ENCODE assay signal across 8 mouse cellular contexts in the genomic region with DNA sequence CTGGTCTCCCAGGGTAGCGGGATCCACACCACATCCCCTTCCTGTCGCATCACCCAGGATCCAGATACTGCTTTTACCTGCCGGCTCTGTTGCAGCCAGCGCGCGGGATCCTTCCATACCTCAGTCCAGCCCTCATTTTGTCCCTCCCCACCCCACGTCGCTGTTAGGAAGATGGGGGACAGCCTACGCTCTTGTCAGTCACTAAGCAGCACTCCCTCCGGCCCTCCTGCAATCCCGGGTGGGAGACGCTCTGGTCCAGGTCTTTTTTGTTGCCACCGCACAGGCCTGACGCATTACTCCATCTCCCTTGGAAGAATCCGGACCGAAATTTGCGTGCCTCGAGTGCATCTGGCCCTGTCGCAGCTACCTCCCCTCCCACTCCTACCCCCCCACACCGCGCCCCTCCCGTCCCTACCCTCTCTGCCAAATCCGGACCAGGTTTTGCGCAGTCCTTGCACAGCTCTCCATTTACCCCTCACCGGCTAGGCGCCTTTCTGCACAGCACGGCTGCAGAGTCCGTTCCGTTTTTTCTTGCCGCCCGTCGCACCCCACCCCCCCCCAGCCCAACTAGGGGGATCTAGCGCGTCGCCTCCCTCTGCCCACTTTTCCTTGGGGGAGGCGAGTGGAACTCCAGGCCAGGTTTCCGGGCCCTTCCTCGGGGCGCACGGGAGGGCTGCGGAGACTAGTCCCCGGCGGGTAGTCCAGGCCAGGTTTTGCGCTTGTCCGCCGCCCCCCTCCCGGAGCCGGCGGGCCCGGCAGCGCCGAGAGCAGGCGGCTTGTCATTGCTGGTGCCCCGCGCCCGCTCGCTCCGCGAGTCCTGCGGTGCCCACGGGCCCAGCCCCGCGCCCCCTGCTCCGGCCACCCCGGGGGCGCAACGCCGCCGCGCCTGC. TPM values are rescaled to one million over a fixed set of nuclear protein-coding genes. Genes with fewer than 3 reads are reported as not detected.
DNase-seq lines count a peak whose midpoint lies in the region; ATAC-seq lines count a peak whose summit lies in the region.

A gene (plus strand): TSS at position 743 of the 890 bp plus-strand sequence.

- H3K9me3 ChIP-seq in embryonic facial prominence, embryonic 14.5 days (ENCODE audit: control insufficient read depth, low read length), result no peaks in the 10 kb centered on the region
- H3K9me3 ChIP-seq in limb, embryonic 13.5 days, result no peaks in the 10 kb centered on the region
- no peaks in the 10 kb centered on the region for H3K9me3 ChIP-seq in midbrain, embryonic 16.5 days (replicated peaks; ENCODE audit: control insufficient read depth, low read length, poor library complexity, severe bottlenecking)

- H3K4me2 ChIP-seq in embryonic facial prominence, embryonic 14.5 days (ENCODE audit: low read depth, low read length), result peak within 1 kb of the TSS; percentile 82
- peak within 1 kb of the TSS; percentile 83 for H3K4me2 ChIP-seq in limb, embryonic 13.5 days (replicated peaks)
- peak within 1 kb of the TSS; percentile 93 for H3K4me2 ChIP-seq in midbrain, embryonic 16.5 days (ENCODE audit: low read length)

- ATAC-seq in embryonic facial prominence, embryonic 14.5 days (ENCODE audit: low read depth), result peak; percentile 92
- peak; percentile 91 for ATAC-seq in limb, embryonic 13.5 days (ENCODE audit: low FRiP score, low read depth)
- ATAC-seq in midbrain, embryonic 16.5 days, result peak; percentile 92

- peak; percentile 93 for DNase-seq in A20 (ENCODE audit: low read depth, low spot score)
- peak; percentile 82 to 84 for DNase-seq in adrenal gland, postnatal 4 days (ENCODE audit: low spot score in 2 of 2)
- peak; percentile 99 for DNase-seq in embryonic facial prominence, embryonic 14.5 days (ENCODE audit: low spot score)
- DNase-seq in heart, adult 9 months (ENCODE audit: low spot score in 2 of 2), result peak; percentile 85 to 86
- peak; percentile 86 for DNase-seq in kidney, adult 9 months
- DNase-seq in spleen, postnatal 10 days (ENCODE audit: low spot score in 2 of 2), result peak; percentile 74 to 82

- peak within 1 kb of the TSS; percentile 90 for H3K4me3 ChIP-seq in embryonic facial prominence, embryonic 14.5 days (ENCODE audit: low read depth, low read length)
- peak within 1 kb of the TSS; percentile 99 for H3K4me3 ChIP-seq in limb, embryonic 13.5 days
- peak within 1 kb of the TSS; percentile 98 for H3K4me3 ChIP-seq in midbrain, embryonic 16.5 days (ENCODE audit: low read depth, low read length)

- peaks cover 6% of the 10 kb centered on the region; the same call in 1 of the 2 replicates for H3K27me3 ChIP-seq in embryonic facial prominence, embryonic 14.5 days (replicated peaks; ENCODE audit: control insufficient read depth, insufficient read depth, low read length)
- peaks cover 14% of the 10 kb centered on the region for H3K27me3 ChIP-seq in limb, embryonic 13.5 days
- no peaks in the 10 kb centered on the region for H3K27me3 ChIP-seq in midbrain, embryonic 16.5 days (ENCODE audit: control insufficient read depth, insufficient read depth, low read depth, low read length)

- peak within 1 kb of the TSS; percentile 98 for H3K27ac ChIP-seq in embryonic facial prominence, embryonic 14.5 days (replicated peaks; ENCODE audit: low read depth, low read length)
- peak within 1 kb of the TSS; percentile 99 for H3K27ac ChIP-seq in limb, embryonic 13.5 days
- peak within 1 kb of the TSS; percentile 99 for H3K27ac ChIP-seq in midbrain, embryonic 16.5 days (ENCODE audit: low read length)

- H3K9ac ChIP-seq in embryonic facial prominence, embryonic 14.5 days (ENCODE audit: low read depth, low read length), result peak within 1 kb of the TSS; percentile 82
- peak within 1 kb of the TSS; percentile 94 for H3K9ac ChIP-seq in limb, embryonic 13.5 days
- H3K9ac ChIP-seq in midbrain, embryonic 16.5 days (ENCODE audit: low read depth, low read length), result peak within 1 kb of the TSS; percentile 98

- H3K36me3 ChIP-seq in embryonic facial prominence, embryonic 14.5 days (ENCODE audit: control insufficient read depth, insufficient read depth, low read length), result no peaks in the 10 kb centered on the region
- H3K36me3 ChIP-seq in limb, embryonic 13.5 days, result no peaks in the 10 kb centered on the region
- H3K36me3 ChIP-seq in midbrain, embryonic 16.5 days (ENCODE audit: control insufficient read depth, insufficient read depth, low read length), result no peaks in the 10 kb centered on the region

- H3K4me1 ChIP-seq in embryonic facial prominence, embryonic 14.5 days (ENCODE audit: control insufficient read depth, insufficient read depth, low read length), result peaks cover 36% of the 10 kb centered on the region
- H3K4me1 ChIP-seq in limb, embryonic 13.5 days, result peaks cover 56% of the 10 kb centered on the region
- peaks cover 40% of the 10 kb centered on the region for H3K4me1 ChIP-seq in midbrain, embryonic 16.5 days (ENCODE audit: control insufficient read depth, insufficient read depth, low read length)

- WGBS in embryonic facial prominence, embryonic 14.5 days, result under 1% methylated on average over 46 of the region's 70 CpGs
- WGBS in limb, embryonic 13.5 days, result under 1% methylated on average over 61 of the region's 70 CpGs
- under 1% methylated on average over 57 of the region's 70 CpGs for WGBS in midbrain, embryonic 16.5 days

RNA-seq across cellular contexts. Expression of the gene that starts here (rescaled TPM):
- total RNA-seq in adrenal gland, postnatal 4 days (2021), result 100 to 1,000 TPM; 103 to 109 TPM
- polyA plus RNA-seq in embryonic facial prominence, embryonic 14.5 days (2014; fragmentation: Nextera tagmentation; extraction: Ambion mirVana), result 25.1 and 31.7 TPM in 2 replicates
- polyA plus RNA-seq in limb, embryonic 13.5 days (2015; fragmentation: Nextera tagmentation; extraction: Ambion mirVana), result 28.1 and 29.3 TPM in 2 replicates
- polyA plus RNA-seq in midbrain, embryonic 16.5 days (2015; fragmentation: Nextera tagmentation; extraction: Ambion mirVana), result 54.8 and 59.8 TPM in 2 replicates

Comparison
In these comparisons a context has a peak if more than half of its experiments do, and no peak if none do; other contexts are left out.
1. Peak in every context shown above with its lines: DNase-seq, ATAC-seq, H3K4me3 ChIP-seq and H3K27ac ChIP-seq.